Mouse (Mus musculus): ENCODE measurements around the gene Chic2. TPM values are rescaled to one million over a fixed set of nuclear protein-coding genes. Genes with fewer than 3 reads are reported as not detected.

The Chic2 gene
- total RNA-seq (2023) = 68.6 TPM

DNA sequence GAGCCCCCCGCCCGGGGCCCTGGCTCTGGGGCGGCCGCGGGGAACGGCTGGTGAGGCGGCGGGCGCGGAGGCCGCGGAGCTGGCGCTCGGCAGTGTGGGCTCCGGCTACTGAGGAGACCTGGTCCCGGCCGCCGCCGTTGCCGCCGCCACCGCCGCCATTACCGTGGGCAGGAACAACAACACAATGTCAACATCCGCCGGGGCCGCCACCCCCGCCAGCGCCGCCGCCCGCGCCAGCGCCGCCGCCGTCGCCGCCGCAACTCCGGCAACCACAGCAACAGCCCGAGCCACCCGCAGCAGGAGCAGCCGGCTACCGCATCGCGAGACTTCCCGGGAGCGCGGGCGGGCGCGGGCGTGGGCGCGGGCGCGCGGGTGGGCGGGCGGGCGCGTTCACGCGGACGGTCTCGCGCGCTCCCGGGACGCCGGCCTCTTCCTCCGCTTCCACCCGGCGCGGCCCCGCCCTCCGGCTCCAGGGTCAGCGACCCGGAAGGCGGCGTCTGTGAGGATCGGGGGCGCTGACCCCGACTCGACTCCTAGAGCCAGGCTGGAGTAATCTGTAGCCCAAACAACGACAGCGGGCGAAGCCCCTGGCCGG, at the start of gene Chic2:
TSS of gene Chic2 (minus strand) at position 465 of the 595 bp plus-strand sequence.

GRCm38 (mm10) chr5:75075383-75075941, 30.9 kb upstream of the Chic2 start, which contains the start of gene Gsx2:
Gsx2 (plus strand) TSS chr5:75075601.

Other genes starting within 250 kb of the Chic2 start
- gene Gsx2, start 30.8 kb upstream of the Chic2 start, total RNA-seq (2023) = not detected
- 0.09 TPM for gene Pdgfra, start 107.5 kb upstream of the Chic2 start, total RNA-seq (2023)

Data from CD4-positive naive resting alpha-beta T cell, adult 57 days (primary cell).